Mouse (Mus musculus) thymus, postnatal 36 days (tissue): ENCODE measurements around the gene G6pc2.

Experiments
- DNase-seq, 2 experiments: peaks; one replicate each; pipeline ENCODE4 v3.0.0; 2022; ENCODE audit warnings: mixed read lengths in 2 of 2

Gene G6pc2

DNA sequence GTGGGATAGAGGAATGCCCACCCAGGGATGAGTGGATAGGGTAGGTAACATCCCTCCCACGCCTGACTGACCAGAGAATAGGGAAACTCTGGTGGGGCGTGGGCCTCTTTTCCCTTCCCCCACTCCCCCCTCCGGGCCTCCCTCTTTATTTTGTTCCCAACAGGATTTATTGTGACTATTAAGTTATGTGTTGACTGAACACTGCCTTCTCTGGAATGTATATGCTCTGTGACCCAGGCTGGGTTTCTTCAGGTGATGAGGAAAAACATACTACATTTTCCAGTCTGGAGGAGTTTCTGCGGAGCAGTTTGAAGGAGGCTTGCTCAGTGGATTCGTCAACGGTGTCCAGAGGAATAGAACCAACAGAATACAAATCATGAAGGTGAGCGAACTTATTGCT, at the start of gene G6pc2:
Gene G6pc2 (plus strand): TSS at position 301 of the 400 bp plus-strand sequence.
- no peak for DNase-seq

GRCm38 (mm10) chr2:69170395-69171077, 40.3 kb upstream of the G6pc2 start:
- DNase-seq: no peak

GRCm38 (mm10) chr2:69175296-69175695, 35.6 kb upstream of the G6pc2 start:
- no peak for DNase-seq

GRCm38 (mm10) chr2:69179721-69180120, 31.2 kb upstream of the G6pc2 start:
- DNase-seq: no peak

DNA sequence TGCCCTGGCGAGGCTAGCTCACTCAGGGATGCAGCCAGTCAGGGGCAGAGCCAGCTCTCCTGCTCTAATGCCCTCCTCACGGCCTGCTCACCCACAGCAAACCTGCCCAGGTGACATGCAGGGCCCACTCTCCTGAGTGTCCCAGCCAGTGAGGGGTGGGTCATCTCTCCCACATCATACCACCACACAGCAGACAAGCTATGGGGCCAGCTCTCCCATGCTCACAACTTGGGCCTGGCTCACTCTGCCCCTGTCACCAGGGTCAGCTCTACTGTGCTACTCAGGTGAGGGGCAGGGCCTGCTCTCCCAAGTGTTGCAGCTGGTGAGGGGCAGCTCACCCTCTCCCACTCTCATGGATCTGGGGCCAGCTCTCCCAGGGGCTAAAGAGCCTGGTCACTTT, 22.9 kb upstream of the G6pc2 start:
- no peak for DNase-seq

- DNase-seq: no peak
These were observed 22.1 kb upstream of the G6pc2 start for GRCm38 (mm10) chr2:69188732-69189131.

- DNase-seq: no peak
These were observed 21.7 kb upstream of the G6pc2 start for GRCm38 (mm10) chr2:69189222-69189621.

GRCm38 (mm10) chr2:69191059-69191458, 19.8 kb upstream of the G6pc2 start:
- no peak for DNase-seq

DNA sequence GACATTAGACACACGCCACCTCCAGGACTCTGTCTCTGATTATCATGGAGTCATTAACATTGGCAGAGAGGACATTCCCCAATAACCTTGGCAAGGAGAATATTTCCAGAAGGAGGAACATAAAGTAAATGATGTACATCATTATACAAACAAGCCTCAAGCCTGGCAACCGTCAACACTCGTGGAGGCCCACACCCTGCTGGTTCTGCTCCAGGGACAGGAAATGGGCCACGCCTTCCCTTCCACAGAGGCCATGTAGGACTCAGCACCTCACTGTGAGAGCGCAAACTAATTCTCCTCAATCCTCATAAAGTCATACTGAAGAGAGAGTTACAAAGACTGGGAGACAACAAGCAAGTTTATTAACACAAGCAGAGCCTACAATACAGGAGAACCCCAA, 17.3 kb upstream of the G6pc2 start:
- DNase-seq: no peak

GRCm38 (mm10) chr2:69205185-69205584, 5.7 kb upstream of the G6pc2 start:
- DNase-seq: no peak

DNA sequence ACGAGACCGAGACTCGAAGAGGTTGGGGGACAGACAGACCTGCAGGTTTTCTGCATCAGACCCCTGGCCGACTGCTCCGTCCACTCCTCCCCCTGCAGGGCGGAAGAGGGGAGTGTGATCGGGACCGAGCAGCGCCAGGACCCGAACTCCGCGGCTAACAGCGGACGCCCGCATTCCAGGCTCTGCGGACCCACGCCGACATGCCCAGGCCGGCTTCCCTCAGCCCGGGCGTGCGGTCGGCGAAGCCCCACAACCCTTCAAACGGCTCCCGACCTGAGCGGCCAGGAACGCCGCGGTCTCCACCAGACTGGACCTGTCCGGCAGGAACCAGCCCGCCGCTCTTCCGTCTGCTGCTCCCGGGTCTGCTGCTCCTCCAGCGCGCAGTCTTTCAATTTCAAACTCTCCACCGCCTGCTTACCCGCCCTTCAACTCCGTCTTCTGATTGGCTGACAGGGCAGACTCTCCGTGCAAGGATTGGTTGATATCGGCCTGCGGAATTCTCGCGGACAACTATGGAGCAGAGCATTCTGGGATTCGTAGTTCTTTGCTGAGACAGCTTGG, 5.0 kb upstream of the G6pc2 start, which contains the start of gene Spc25:
Gene Spc25 (minus strand): TSS at position 404 of the 561 bp plus-strand sequence.
- peak; percentile 85 to 91 for DNase-seq

DNA sequence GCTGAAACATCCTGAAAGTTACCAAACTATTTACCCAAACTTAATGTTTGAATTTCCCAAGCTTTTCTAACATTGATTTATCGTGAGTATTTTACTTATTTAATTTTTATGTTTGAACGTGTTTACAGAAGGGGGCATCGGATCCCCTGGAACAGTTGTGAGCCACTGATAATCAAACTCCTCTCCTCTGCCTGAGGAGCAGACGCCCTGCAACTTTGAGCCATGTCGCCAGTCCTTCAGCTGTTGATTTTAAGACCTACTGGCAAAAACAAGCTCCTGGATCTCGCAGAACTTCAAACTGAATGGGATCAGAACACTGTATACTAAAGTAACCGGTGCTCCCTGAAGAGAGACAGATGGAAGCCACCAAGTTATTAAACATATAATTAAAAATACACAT, 4.3 kb upstream of the G6pc2 start:
- no peak for DNase-seq

GRCm38 (mm10) chr2:69209684-69210083, 1.2 kb upstream of the G6pc2 start:
- DNase-seq: no peak

DNA sequence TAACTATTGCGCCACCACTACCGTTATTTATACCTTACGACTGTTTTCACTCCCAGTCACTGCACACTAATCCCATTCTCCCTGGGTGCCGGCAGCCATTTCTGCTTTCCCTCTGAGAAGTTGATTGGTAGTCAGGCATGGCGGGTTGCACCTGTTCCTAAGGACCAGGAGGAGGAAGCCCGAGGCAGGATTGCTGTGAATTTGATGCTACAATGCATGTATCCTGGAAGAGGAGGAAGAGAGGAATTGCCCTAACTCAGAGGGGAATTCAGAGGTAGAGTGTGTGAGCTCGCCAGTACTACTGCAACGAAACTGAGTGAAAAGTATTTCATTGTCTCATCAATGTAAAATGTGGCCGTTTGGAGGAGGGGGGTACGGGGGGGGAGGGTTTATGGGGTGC, 1.8 kb downstream of the G6pc2 start:
- DNase-seq: no peak

- DNase-seq: no peak
These were observed 4.4 kb downstream of the G6pc2 start for GRCm38 (mm10) chr2:69215242-69215641.

DNA sequence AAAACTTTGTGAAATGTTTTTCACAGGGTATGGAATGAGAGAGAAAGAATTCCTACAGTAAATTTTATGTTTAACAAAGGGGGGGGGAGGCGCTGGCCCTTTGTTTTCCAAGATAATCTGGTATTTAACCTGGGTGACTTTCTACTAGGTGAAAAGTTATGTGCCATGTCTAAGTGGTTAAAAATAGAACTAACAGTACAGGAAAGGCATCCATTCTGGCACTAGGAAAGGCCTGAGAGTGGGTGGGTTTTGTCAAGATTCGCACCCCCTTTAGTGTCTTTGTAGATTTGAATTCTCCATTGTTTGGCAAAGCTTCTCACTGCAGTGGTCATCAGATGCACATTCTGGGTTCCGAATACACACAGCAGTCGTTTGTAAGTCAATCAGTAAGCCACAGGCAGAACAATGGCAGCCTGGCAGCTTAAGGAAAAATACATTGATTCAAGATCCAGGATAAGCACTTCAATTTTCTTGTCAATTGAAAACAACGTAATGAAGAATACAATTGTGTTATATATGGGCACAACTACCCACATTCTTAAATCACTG, 11.1 kb downstream of the G6pc2 start:
- DNase-seq: no peak

- no peak for DNase-seq
These were observed 11.9 kb downstream of the G6pc2 start for GRCm38 (mm10) chr2:69222815-69223214.

GRCm38 (mm10) chr2:69224724-69225123, 13.9 kb downstream of the G6pc2 start:
- DNase-seq: no peak

- no peak for DNase-seq
These were observed 16.0 kb downstream of the G6pc2 start for GRCm38 (mm10) chr2:69226876-69227275.

- DNase-seq: no peak
These were observed 17.8 kb downstream of the G6pc2 start for GRCm38 (mm10) chr2:69228635-69229034.

- no peak for DNase-seq
These were observed 19.3 kb downstream of the G6pc2 start for GRCm38 (mm10) chr2:69230137-69230536.

GRCm38 (mm10) chr2:69232101-69232500, 21.2 kb downstream of the G6pc2 start:
- DNase-seq: no peak

GRCm38 (mm10) chr2:69234976-69235678, 24.3 kb downstream of the G6pc2 start:
- DNase-seq: no peak

DNA sequence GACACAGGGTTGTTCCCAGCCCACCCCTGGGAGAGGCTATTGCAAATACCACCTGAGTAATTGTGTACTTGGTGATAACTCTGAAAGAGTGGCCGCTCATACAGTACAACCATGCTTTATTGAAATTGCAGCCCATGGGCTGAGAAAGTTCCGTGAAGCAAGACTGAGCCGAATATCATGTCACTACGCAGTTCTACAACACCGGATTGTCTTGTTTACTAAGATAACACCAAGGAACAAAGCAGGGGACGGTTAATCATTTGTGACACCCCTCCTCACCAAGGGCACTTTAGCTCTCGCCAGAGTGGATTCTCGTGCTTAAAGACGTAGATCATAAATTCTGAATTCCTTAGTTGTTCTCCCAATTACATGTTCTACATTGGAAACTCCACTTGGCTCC, 28.4 kb downstream of the G6pc2 start:
- DNase-seq: no peak
